Mouse (Mus musculus) heart, embryonic 15.5 days (tissue): ENCODE measurements around the gene Ccdc57. TPM values are rescaled to one million over a fixed set of nuclear protein-coding genes. Genes with fewer than 3 reads are reported as not detected.
"Not testable (repeated sequence)": the region's sequence is repeated elsewhere in the genome, so short reads cannot be mapped to it uniquely, and the experiment has no call there.

ENCODE experiments used
- ATAC-seq: fragments of 200-750 bp; cut with Nextera tagmentation; replicated peaks from 2 replicates; pipeline ENCODE4 v1.8.0; 2017; ENCODE audit warnings: low read depth, moderate TSS enrichment; ENCODE audit not compliant: insufficient number of reproducible peaks, insufficient read depth, low FRiP score
- H3K27ac ChIP-seq: fragments of 300-500 bp; sonication (generic); 2 replicates; pipeline ENCODE4 v1.5.1; 2015; ENCODE audit warnings: mild to moderate bottlenecking, inconsistent platforms
- H3K27me3 ChIP-seq: fragments of 300-500 bp; sonication (generic); 2 replicates; pipeline ENCODE4 v1.6.1; 2015; ENCODE audit warnings: inconsistent platforms
- H3K36me3 ChIP-seq: fragments of 300-500 bp; sonication (generic); 2 replicates; pipeline ENCODE4 v1.6.1; 2015; ENCODE audit warnings: mild to moderate bottlenecking, inconsistent platforms
- H3K4me1 ChIP-seq: fragments of 300-500 bp; sonication (generic); replicated peaks from 2 replicates; pipeline ENCODE4 v1.6.1; 2015; ENCODE audit warnings: inconsistent platforms
- H3K4me2 ChIP-seq: fragments of 300-500 bp; sonication (generic); 2 replicates; pipeline ENCODE4 v1.6.1; 2015; ENCODE audit warnings: inconsistent platforms, mild to moderate bottlenecking, moderate library complexity
- H3K4me3 ChIP-seq: fragments of 300-500 bp; sonication (generic); 2 replicates; pipeline ENCODE4 v1.5.1; 2015; ENCODE audit warnings: mild to moderate bottlenecking, inconsistent platforms
- H3K9ac ChIP-seq: fragments of 300-500 bp; sonication (generic); 2 replicates; pipeline ENCODE4 v1.6.1; 2015; ENCODE audit warnings: mild to moderate bottlenecking, inconsistent platforms
- H3K9me3 ChIP-seq: fragments of 300-500 bp; sonication (generic); replicated peaks from 2 replicates; pipeline ENCODE4 v1.6.1; 2016; ENCODE audit warnings: inconsistent platforms
- WGBS: fragments of 180-500 bp; shearing (Covaris S2); methylation state at CpG from one replicate; pipeline ENCODE4 v1.1.7; 2015; ENCODE audit warnings: mixed read lengths; 5-methylcytosine and 5-hydroxymethylcytosine counted together
- polyA plus RNA-seq: library from polyadenylated mRNA; unstranded; fragments of >200 nt; fragmentation: Nextera tagmentation; extraction: Ambion mirVana; gene quantifications from 2 replicates; pipeline ENCODE4 v1.2.1, GENCODE M21; 2015

Ccdc57 gene
- polyA plus RNA-seq, 1 experiment from 2014 or later, result 3.5 TPM

- ATAC-seq, result no peak
- Histone ChIP-seq H3K4me1 (peaks cover 9% of the 10 kb centered on the region), H3K4me2 (no peak overlapping the region), H3K9me3 (no peaks in the 10 kb centered on the region), H3K4me3 (no peak overlapping the region), H3K36me3 (peaks cover 73% of the 10 kb centered on the region), H3K9ac (no peak overlapping the region), H3K27ac (no peak overlapping the region), H3K27me3 (no peaks in the 10 kb centered on the region)
- 82% methylated on average over 4 of the region's 4 CpGs for WGBS
Measured at GRCm38 (mm10) chr11:120789355-120789754, 143.3 kb downstream of the Ccdc57 start.

- WGBS, result 84% methylated on average over 9 of the region's 10 CpGs
- H3K9me3 ChIP-seq, H3K9ac ChIP-seq, H3K4me3 ChIP-seq, H3K4me2 ChIP-seq, H3K27ac ChIP-seq, H3K27me3 ChIP-seq, ATAC-seq: not testable (repeated sequence)
- Histone ChIP-seq H3K36me3 (peaks cover 71% of the 10 kb centered on the region), H3K4me1 (peaks cover 12% of the 10 kb centered on the region)
Measured at GRCm38 (mm10) chr11:120788460-120788859, 144.2 kb downstream of the Ccdc57 start.

- WGBS, result 33% methylated on average over 9 of the region's 9 CpGs
- Histone ChIP-seq H3K27me3 (no peaks in the 10 kb centered on the region), H3K9ac (peak overlapping the region; percentile 85), H3K36me3 (peaks cover 46% of the 10 kb centered on the region), H3K27ac (no peak overlapping the region), H3K4me1 (peaks cover 15% of the 10 kb centered on the region), H3K4me2 (peak overlapping the region; percentile 97), H3K4me3 (peak overlapping the region; percentile 95), H3K9me3 (no peaks in the 10 kb centered on the region)
- ATAC-seq, result no peak
Measured at GRCm38 (mm10) chr11:120785145-120785544, 147.5 kb downstream of the Ccdc57 start.

GRCm38 (mm10) chr11:120784064-120784791 lies 148.4 kb downstream of the Ccdc57 start, which contains the start of the genes Rfng and Gps1:
Gene Rfng (minus strand): TSS chr11:120784207.
Gene Gps1 (plus strand): TSS chr11:120784272.
- WGBS, result 0% methylated on average over 107 of the region's 107 CpGs
- no peaks in the 10 kb centered on the region for H3K27me3 ChIP-seq
- peaks cover 15% of the 10 kb centered on the region for H3K4me1 ChIP-seq
- H3K9me3 ChIP-seq, result no peaks in the 10 kb centered on the region
- H3K9ac ChIP-seq, result peak within 1 kb of the TSS; percentile 85
- H3K36me3 ChIP-seq, result peaks cover 37% of the 10 kb centered on the region
- H3K4me2 ChIP-seq, result peak within 1 kb of the TSS; percentile 97
- H3K27ac ChIP-seq, result peak within 1 kb of the TSS; percentile 48
- ATAC-seq, result peak; percentile 78
- peak within 1 kb of the TSS; percentile 95 for H3K4me3 ChIP-seq

- WGBS, result 1% methylated on average over 42 of the region's 42 CpGs
Measured at GRCm38 (mm10) chr11:120783426-120784063, 149.1 kb downstream of the Ccdc57 start.

GRCm38 (mm10) chr11:120781361-120781760 lies 151.3 kb downstream of the Ccdc57 start:
- ATAC-seq, H3K27me3 ChIP-seq, H3K9ac ChIP-seq, H3K4me2 ChIP-seq, H3K27ac ChIP-seq, H3K4me3 ChIP-seq, H3K9me3 ChIP-seq: not testable (repeated sequence)
- Histone ChIP-seq H3K4me1 (peaks cover 15% of the 10 kb centered on the region), H3K36me3 (peaks cover 12% of the 10 kb centered on the region; the same call in 1 of the 2 replicates)
- 92% methylated on average over 6 of the region's 6 CpGs for WGBS

More at GRCm38 (mm10) chr11:120783426-120784063, 149.1 kb downstream of the Ccdc57 start:
- Histone ChIP-seq H3K4me1 (peaks cover 15% of the 10 kb centered on the region), H3K27me3 (no peaks in the 10 kb centered on the region), H3K4me2 (peak overlapping the region; percentile 97), H3K27ac (peak overlapping the region; percentile 48), H3K4me3 (peak overlapping the region; percentile 95), H3K36me3 (peaks cover 33% of the 10 kb centered on the region), H3K9ac (peak overlapping the region; percentile 85), H3K9me3 (no peaks in the 10 kb centered on the region)
- 0 out of 2 replicates have a peak, but pooled peaks have one; percentile 1 for ATAC-seq

GRCm38 (mm10) chr11:120779876-120780275 lies 152.8 kb downstream of the Ccdc57 start:
- peaks cover 11% of the 10 kb centered on the region for H3K4me1 ChIP-seq
- ATAC-seq, result no peak
- H3K27me3 ChIP-seq, result no peaks in the 10 kb centered on the region; the same call in 1 of the 2 replicates
- no peak overlapping the region for H3K4me2 ChIP-seq
- no peak overlapping the region for H3K27ac ChIP-seq
- H3K4me3 ChIP-seq, result no peak overlapping the region
- no peaks in the 10 kb centered on the region for H3K9me3 ChIP-seq
- H3K9ac ChIP-seq, result no peak overlapping the region
- 93% methylated on average over 1 of the region's 1 CpGs for WGBS
- H3K36me3 ChIP-seq, result peaks cover 8% of the 10 kb centered on the region; the same call in 1 of the 2 replicates

- no peak overlapping the region for H3K9ac ChIP-seq
- ATAC-seq, result no peak
- no peak overlapping the region for H3K27ac ChIP-seq
- no peak overlapping the region for H3K4me3 ChIP-seq
- H3K9me3 ChIP-seq, result no peaks in the 10 kb centered on the region
- H3K4me2 ChIP-seq, result no peak overlapping the region
- H3K27me3 ChIP-seq, result peaks cover 4% of the 10 kb centered on the region; the same call in 1 of the 2 replicates
- peaks cover 8% of the 10 kb centered on the region; the same call in 1 of the 2 replicates for H3K36me3 ChIP-seq
- H3K4me1 ChIP-seq, result 0 out of 2 replicates have a peak, but pooled peaks cover 3% of the 10 kb centered on the region
- WGBS, result 35% methylated on average over 6 of the region's 6 CpGs
Measured at GRCm38 (mm10) chr11:120777123-120777522, 155.5 kb downstream of the Ccdc57 start.

Other genes with a start within 250 kb of the Ccdc57 start
- 105 and 111 TPM in 2 replicates for gene Cenpx, start 219.1 kb downstream of the Ccdc57 start, polyA plus RNA-seq
- 27.5 and 36.8 TPM in 2 replicates for gene Lrrc45, start 218.9 kb downstream of the Ccdc57 start, polyA plus RNA-seq
- 7.8 and 17.0 TPM in 2 replicates for gene Rac3, start 211.4 kb downstream of the Ccdc57 start, polyA plus RNA-seq
- 7.0 and 16.7 TPM in 2 replicates for gene Dcxr, start 205.6 kb downstream of the Ccdc57 start, polyA plus RNA-seq
- gene Cbr2, start 200.8 kb downstream of the Ccdc57 start, polyA plus RNA-seq, result 11.4 and 46.0 TPM in 2 replicates
- gene Hmga1b, start 170.1 kb downstream of the Ccdc57 start, polyA plus RNA-seq, result 2.1 and 2.8 TPM in 2 replicates
- gene Rfng, start 148.7 kb downstream of the Ccdc57 start, polyA plus RNA-seq, result 21.1 and 30.8 TPM in 2 replicates
- gene Gps1, start 148.6 kb downstream of the Ccdc57 start, polyA plus RNA-seq, result 113 and 134 TPM in 2 replicates
- 36.9 and 50.0 TPM in 2 replicates for gene Dus1l, start 136.5 kb downstream of the Ccdc57 start, polyA plus RNA-seq
- gene Fasn, start 108.3 kb downstream of the Ccdc57 start, polyA plus RNA-seq, result 17.0 and 31.7 TPM in 2 replicates
- 158 and 159 TPM in 2 replicates for gene Slc16a3, start 15.6 kb upstream of the Ccdc57 start, polyA plus RNA-seq
- 59.5 and 79.0 TPM in 2 replicates for gene Csnk1d, start 58.5 kb upstream of the Ccdc57 start, polyA plus RNA-seq
- gene Cd7, start 106.5 kb upstream of the Ccdc57 start, polyA plus RNA-seq, result 0.74 and 3.4 TPM in 2 replicates
- gene Sectm1b, start 130.7 kb upstream of the Ccdc57 start, polyA plus RNA-seq, result not detected in 2 replicates
- 0.30 TPM in 1 of 2 replicates, not detected in the other for gene Sectm1a, start 148.3 kb upstream of the Ccdc57 start, polyA plus RNA-seq
- not detected in 2 replicates for gene Tex19.2, start 185.8 kb upstream of the Ccdc57 start, polyA plus RNA-seq
- 0.10 TPM in 1 of 2 replicates, not detected in the other for gene Tex19.1, start 213.3 kb upstream of the Ccdc57 start, polyA plus RNA-seq
- gene Uts2r, start 227.4 kb upstream of the Ccdc57 start, polyA plus RNA-seq, result not detected in 2 replicates